Mouse (Mus musculus): Measurements from ENCODE around the gene 1700013F07Rik. TPM values are rescaled to one million over a fixed set of nuclear protein-coding genes. Genes with fewer than 3 reads are reported as not detected.

1700013F07Rik gene
- polyA plus RNA-seq, 2 experiments, result not detected

DNA sequence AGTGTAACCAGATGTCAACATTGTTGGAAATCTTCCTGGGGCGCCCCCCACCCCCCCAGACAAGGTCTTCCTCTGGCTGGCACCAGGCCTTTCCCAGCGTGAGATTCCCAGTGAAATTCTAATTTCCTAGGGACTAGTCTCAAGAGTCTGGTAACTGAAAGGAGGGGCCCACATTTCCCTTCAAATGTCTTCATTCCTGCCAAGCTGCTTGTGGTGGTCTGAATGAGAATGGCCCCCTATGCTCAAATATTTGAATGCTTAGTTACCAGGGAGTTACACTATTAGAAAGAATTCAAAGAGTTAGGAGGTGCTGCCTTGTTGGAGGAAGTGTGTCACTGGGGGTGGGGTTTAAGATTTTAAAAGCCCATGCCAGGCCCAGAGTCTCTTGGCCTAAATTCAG is 54.5 kb downstream of the 1700013F07Rik start:
- Histone ChIP-seq H3K4me1 (replicated peaks; ENCODE audit: control insufficient read depth in 2 of 2, insufficient read depth in 2 of 2, low read length in 1 of 2) (peaks cover 6 to 7% of the 10 kb centered on the region in 2 experiments), H3K4me2 (ENCODE audit: low read depth) (no peak overlapping the region), H3K9ac (replicated peaks) (no peak overlapping the region), H3K27me3 (ENCODE audit: control insufficient read depth, insufficient read depth, low read length) (no peaks in the 10 kb centered on the region), H3K36me3 (replicated peaks; ENCODE audit: control insufficient read depth, insufficient read depth, low read depth) (no peaks in the 10 kb centered on the region), H3K4me3 (ENCODE audit: insufficient read depth in 1 of 2, low read depth in 2 of 2, low read length in 2 of 2) (no peak overlapping the region), H3K27ac (no peak overlapping the region), H3K9me3 (ENCODE audit: control insufficient read depth, low read length) (no peaks in the 10 kb centered on the region)
- TF ChIP-seq CTCF (IDR thresholded peaks at IDR 0.05; ENCODE audit: low read depth) (no peak), EP300 (IDR thresholded peaks at IDR 0.05; ENCODE audit: low read depth) (no peak)
- WGBS (ENCODE audit: insufficient replicate concordance), result 56% methylated on average over 2 of the region's 2 CpGs
- ATAC-seq (ENCODE audit: insufficient read depth) (no peak), DNase-seq (ENCODE audit: low read depth in 3 of 3, low spot score in 3 of 3) (no peak)

DNA sequence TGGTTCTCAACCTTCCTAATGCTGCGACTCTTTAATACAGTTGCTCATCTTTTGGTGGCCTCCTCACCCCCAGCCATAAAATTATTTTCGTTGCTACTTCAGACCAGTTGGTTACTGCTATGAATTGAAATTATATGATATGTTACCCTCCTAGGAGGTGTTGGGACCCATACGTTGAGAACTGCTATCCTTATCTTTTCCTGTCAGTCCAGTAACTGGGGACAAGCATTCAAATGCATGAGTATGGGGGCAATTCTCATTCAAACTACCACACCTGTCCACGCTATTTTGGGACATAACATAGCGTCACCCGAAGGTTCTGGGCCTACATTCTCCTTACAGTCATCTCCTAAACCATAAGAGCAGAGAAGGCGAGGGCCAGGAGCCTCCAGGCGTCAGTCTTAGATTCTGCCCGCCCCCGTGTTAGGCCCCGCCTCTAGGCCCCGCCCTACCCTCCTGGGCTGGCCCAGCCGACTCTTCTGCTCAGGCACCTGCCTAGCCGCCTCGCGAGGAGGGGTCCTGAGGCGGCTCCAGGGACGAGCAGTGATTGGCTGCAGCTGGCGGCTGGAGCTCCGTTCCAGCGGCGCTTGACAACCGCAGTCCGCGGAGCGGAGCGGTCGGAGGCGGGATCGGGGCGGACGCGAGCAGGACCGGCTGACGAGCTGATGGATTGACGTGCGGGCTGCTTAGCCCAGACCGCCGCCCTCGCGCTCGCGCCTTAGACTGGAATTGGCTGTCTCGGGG is 57.0 kb downstream of the 1700013F07Rik start, which contains the start of gene Wdr47:
Wdr47 (plus strand) TSS at position 494 of the 744 bp plus-strand sequence.
- Histone ChIP-seq H3K4me2 (ENCODE audit: low read depth) (peak within 1 kb of the TSS; percentile 98), H3K9ac (replicated peaks) (peak within 1 kb of the TSS; percentile 58), H3K4me1 (replicated peaks; ENCODE audit: control insufficient read depth in 2 of 2, insufficient read depth in 2 of 2, low read length in 1 of 2) (peaks cover 6 to 7% of the 10 kb centered on the region in 2 experiments), H3K27ac (peak within 1 kb of the TSS; percentile 34; the same call in 1 of the 2 replicates), H3K4me3 (ENCODE audit: insufficient read depth in 1 of 2, low read depth in 2 of 2, low read length in 2 of 2) (peak within 1 kb of the TSS; percentile 74 to 77), H3K9me3 (ENCODE audit: control insufficient read depth, low read length) (no peaks in the 10 kb centered on the region), H3K36me3 (replicated peaks; ENCODE audit: control insufficient read depth, insufficient read depth, low read depth) (no peaks in the 10 kb centered on the region), H3K27me3 (ENCODE audit: control insufficient read depth, insufficient read depth, low read length) (no peaks in the 10 kb centered on the region)
- TF ChIP-seq CTCF (IDR thresholded peaks at IDR 0.05; ENCODE audit: low read depth), result peak; percentile 2; the same call in 1 of the 2 replicates
- TF ChIP-seq EP300 (IDR thresholded peaks at IDR 0.05; ENCODE audit: low read depth), result no peak
- peak; percentile 89 to 93 (median 89) for DNase-seq (ENCODE audit: low read depth in 3 of 3, low spot score in 3 of 3)
- ATAC-seq (ENCODE audit: insufficient read depth), result peak; percentile 99
- WGBS (ENCODE audit: insufficient replicate concordance), result 3% methylated on average over 44 of the region's 44 CpGs

DNA sequence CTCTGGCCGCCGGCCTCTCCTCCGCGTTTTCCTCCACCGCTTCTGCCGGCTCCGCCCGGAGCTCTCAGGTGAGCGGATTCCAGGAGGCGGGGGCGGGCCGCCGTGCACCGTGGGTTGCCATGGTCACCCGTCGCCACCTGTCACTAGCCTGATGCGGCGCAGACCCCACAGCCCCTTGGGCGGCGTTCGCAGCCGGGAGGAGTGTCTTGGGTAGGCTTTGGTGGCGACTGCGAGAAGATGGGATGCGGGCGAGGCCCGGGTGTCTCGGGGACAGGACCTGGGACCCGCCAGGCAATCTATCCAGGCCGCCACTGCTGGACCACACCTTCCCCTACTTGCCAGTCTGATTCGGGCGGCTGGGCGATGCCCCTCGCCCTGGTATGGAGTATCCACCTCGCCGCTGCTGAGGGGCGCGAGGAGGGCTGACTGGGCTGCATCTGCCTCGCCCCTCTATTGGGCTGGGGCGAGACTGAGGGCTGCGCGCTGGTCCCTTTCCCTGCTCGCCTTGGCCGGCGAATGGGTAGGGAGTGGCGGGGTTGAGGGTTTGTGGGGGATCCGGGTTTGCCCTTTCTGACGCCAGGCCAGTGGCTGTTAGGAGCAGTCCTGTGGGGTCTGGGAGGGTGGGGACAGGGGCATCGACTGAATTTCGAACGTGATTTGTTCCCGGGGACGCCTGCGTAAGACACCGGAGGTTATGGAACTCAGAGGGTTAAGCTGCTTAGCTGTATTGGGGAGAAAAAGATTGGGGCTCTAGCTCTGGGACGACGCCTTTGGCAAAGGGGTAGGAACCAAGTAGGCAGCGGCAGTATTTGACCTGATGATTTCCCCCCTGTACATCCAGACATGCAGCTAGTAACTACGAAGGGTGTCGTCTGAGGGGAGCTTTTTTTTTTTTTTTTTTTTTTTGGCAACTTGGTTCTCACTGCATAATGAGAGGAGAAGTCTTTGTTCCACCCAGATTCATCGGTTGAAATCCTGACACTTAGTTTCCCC is 57.9 kb downstream of the 1700013F07Rik start:
- ATAC-seq (ENCODE audit: insufficient read depth), result no peak; the same call in 1 of the 2 replicates

More for the DNA sequence above, 57.9 kb downstream of the 1700013F07Rik start:
- Histone ChIP-seq H3K36me3 (replicated peaks; ENCODE audit: control insufficient read depth, insufficient read depth, low read depth) (no peaks in the 10 kb centered on the region), H3K27me3 (ENCODE audit: control insufficient read depth, insufficient read depth, low read length) (no peaks in the 10 kb centered on the region), H3K9ac (replicated peaks) (peak overlapping the region; percentile 58), H3K9me3 (ENCODE audit: control insufficient read depth, low read length) (no peaks in the 10 kb centered on the region), H3K4me1 (replicated peaks; ENCODE audit: control insufficient read depth in 2 of 2, insufficient read depth in 2 of 2, low read length in 1 of 2) (peaks cover 6 to 7% of the 10 kb centered on the region in 2 experiments), H3K4me2 (ENCODE audit: low read depth) (peak overlapping the region; percentile 98), H3K4me3 (ENCODE audit: insufficient read depth in 1 of 2, low read depth in 2 of 2, low read length in 2 of 2) (peak overlapping the region; percentile 74 to 77), H3K27ac (peak overlapping the region; percentile 34; the same call in 1 of the 2 replicates)
- under 1% methylated on average over 57 of the region's 61 CpGs for WGBS (ENCODE audit: insufficient replicate concordance)
- no peak for TF ChIP-seq CTCF (IDR thresholded peaks at IDR 0.05; ENCODE audit: low read depth)
- TF ChIP-seq EP300 (IDR thresholded peaks at IDR 0.05; ENCODE audit: low read depth), result no peak
- no peak for DNase-seq (ENCODE audit: low read depth in 3 of 3, low spot score in 3 of 3)

Small RNAs within 50 kb of the gene (microRNA-seq; reads per million reads assigned to microRNA genes)
- gene Gm22860, result not detected

Other genes starting within 250 kb of the 1700013F07Rik start
- gene Mybphl, start 169.2 kb upstream of the 1700013F07Rik start, polyA plus RNA-seq (2012; rRNA removed), result 0.17 and 0.20 TPM in 2 replicates
- 0.10 and 0.39 TPM in 2 replicates for gene Mybphl, start 169.2 kb upstream of the 1700013F07Rik start, polyA plus RNA-seq (2014; fragmentation: Nextera tagmentation; extraction: Ambion mirVana)
- gene Psrc1, start 150.3 kb upstream of the 1700013F07Rik start, polyA plus RNA-seq (2012; rRNA removed), result 18.3 and 20.3 TPM in 2 replicates
- gene Psrc1, start 150.3 kb upstream of the 1700013F07Rik start, polyA plus RNA-seq (2014; fragmentation: Nextera tagmentation; extraction: Ambion mirVana), result 12.3 and 15.7 TPM in 2 replicates
- 0.38 and 0.64 TPM in 2 replicates for gene Celsr2, start 118.6 kb upstream of the 1700013F07Rik start, polyA plus RNA-seq (2012; rRNA removed)
- 0.22 and 0.27 TPM in 2 replicates for gene Celsr2, start 118.6 kb upstream of the 1700013F07Rik start, polyA plus RNA-seq (2014; fragmentation: Nextera tagmentation; extraction: Ambion mirVana)
- gene Sars, start 88.9 kb upstream of the 1700013F07Rik start, polyA plus RNA-seq (2012; rRNA removed), result 23.8 and 39.9 TPM in 2 replicates
- gene Sars, start 88.9 kb upstream of the 1700013F07Rik start, polyA plus RNA-seq (2014; fragmentation: Nextera tagmentation; extraction: Ambion mirVana), result 76.1 and 81.4 TPM in 2 replicates
- 0.05 and 0.11 TPM in 2 replicates for gene 5330417C22Rik, start 2.4 kb downstream of the 1700013F07Rik start, polyA plus RNA-seq (2012; rRNA removed)
- 0.17 TPM in 1 of 2 replicates, not detected in the other for gene 5330417C22Rik, start 2.4 kb downstream of the 1700013F07Rik start, polyA plus RNA-seq (2014; fragmentation: Nextera tagmentation; extraction: Ambion mirVana)
- 2.8 and 3.8 TPM in 2 replicates for gene Tmem167b, start 28.3 kb downstream of the 1700013F07Rik start, polyA plus RNA-seq (2012; rRNA removed)
- gene Tmem167b, start 28.3 kb downstream of the 1700013F07Rik start, polyA plus RNA-seq (2014; fragmentation: Nextera tagmentation; extraction: Ambion mirVana), result 12.7 and 13.1 TPM in 2 replicates
- 2.5 and 5.1 TPM in 2 replicates for gene Taf13, start 37.5 kb downstream of the 1700013F07Rik start, polyA plus RNA-seq (2012; rRNA removed)
- 8.8 and 9.2 TPM in 2 replicates for gene Taf13, start 37.5 kb downstream of the 1700013F07Rik start, polyA plus RNA-seq (2014; fragmentation: Nextera tagmentation; extraction: Ambion mirVana)
- 1.1 and 1.3 TPM in 2 replicates for gene Wdr47, start 57.1 kb downstream of the 1700013F07Rik start, polyA plus RNA-seq (2012; rRNA removed)
- gene Wdr47, start 57.1 kb downstream of the 1700013F07Rik start, polyA plus RNA-seq (2014; fragmentation: Nextera tagmentation; extraction: Ambion mirVana), result 1.3 and 2.0 TPM in 2 replicates
- gene Clcc1, start 119.8 kb downstream of the 1700013F07Rik start, polyA plus RNA-seq (2012; rRNA removed), result 17.7 and 22.7 TPM in 2 replicates
- gene Clcc1, start 119.8 kb downstream of the 1700013F07Rik start, polyA plus RNA-seq (2014; fragmentation: Nextera tagmentation; extraction: Ambion mirVana), result 38.5 and 45.7 TPM in 2 replicates
- gene Gpsm2, start 188.2 kb downstream of the 1700013F07Rik start, polyA plus RNA-seq (2012; rRNA removed), result 10.3 and 20.1 TPM in 2 replicates
- 48.6 and 49.4 TPM in 2 replicates for gene Gpsm2, start 188.2 kb downstream of the 1700013F07Rik start, polyA plus RNA-seq (2014; fragmentation: Nextera tagmentation; extraction: Ambion mirVana)
- 0.70 and 0.88 TPM in 2 replicates for gene Aknad1, start 205.5 kb downstream of the 1700013F07Rik start, polyA plus RNA-seq (2012; rRNA removed)
- gene Aknad1, start 205.5 kb downstream of the 1700013F07Rik start, polyA plus RNA-seq (2014; fragmentation: Nextera tagmentation; extraction: Ambion mirVana), result 0.30 and 0.53 TPM in 2 replicates

Measured in liver, embryonic 14.5 days (tissue).